Mouse (Mus musculus): ENCODE results near the gene Phykpl. TPM values are rescaled to one million over a fixed set of nuclear protein-coding genes. Genes with fewer than 3 reads are reported as not detected.
"Not testable (repeated sequence)": the region's sequence is repeated elsewhere in the genome, so short reads cannot be mapped to it uniquely, and the experiment has no call there.

Gene Phykpl
- polyA plus RNA-seq, 1 experiment from 2014 or later: 23.3 TPM

DNA sequence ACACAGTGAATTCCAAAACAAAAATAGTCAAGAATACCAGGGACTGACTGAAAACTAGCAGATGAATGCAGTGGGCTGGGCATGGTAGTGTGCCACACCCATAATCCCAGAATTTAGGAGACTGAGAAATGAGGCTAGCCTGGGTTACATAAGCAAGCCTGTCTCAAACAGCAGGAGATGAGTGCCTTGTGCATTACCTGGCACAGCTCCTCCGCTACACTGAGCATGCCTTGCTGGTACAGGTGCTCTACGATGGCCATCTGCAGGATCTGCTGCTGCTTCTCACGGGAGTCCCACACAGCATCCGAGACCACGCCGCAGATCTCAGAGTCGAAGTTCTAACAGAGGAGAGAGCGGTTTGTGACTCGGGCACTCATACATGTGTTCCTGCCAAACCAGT lies 42.9 kb downstream of the Phykpl start:
- no peak for ATAC-seq (ENCODE audit: insufficient read depth)

DNA sequence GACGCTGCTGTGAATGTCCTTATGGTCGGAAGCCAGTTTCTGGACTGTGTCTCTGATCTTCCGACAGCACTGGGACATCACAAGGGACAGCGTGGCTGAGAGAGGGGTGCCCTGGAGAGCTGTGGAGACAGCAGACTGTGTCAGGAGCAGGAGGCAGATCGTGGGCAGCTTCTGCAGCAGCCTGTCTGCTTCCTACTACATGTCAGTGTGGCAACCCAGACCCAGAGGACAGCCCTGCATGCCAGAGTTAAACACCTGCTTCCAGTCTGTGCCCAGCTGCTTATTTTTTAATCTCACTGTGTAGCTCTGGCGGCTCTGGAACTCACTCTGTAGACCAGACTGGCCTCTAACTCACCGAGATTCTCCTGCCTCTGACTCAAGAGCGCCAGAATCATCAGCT lies 43.4 kb downstream of the Phykpl start:
- Histone ChIP-seq H3K36me3 (ENCODE audit: insufficient read depth) (peaks cover 55% of the 10 kb centered on the region), H3K27me3 (ENCODE audit: insufficient read depth, low read length) (no peaks in the 10 kb centered on the region), H3K4me1 (ENCODE audit: insufficient read depth) (no peaks in the 10 kb centered on the region), H3K27ac (ENCODE audit: low read depth) (no peak overlapping the region), H3K9ac (no peak overlapping the region), H3K4me2 (no peak overlapping the region), H3K9me3 (ENCODE audit: low read depth, low read length) (no peaks in the 10 kb centered on the region), H3K4me3 (ENCODE audit: low read depth, low read length) (no peak overlapping the region)
- ATAC-seq (ENCODE audit: insufficient read depth): no peak
- no peak for TF ChIP-seq CTCF (IDR thresholded peaks at IDR 0.05; ENCODE audit: low read depth)
- WGBS: 85% methylated on average over 8 of the region's 8 CpGs
- DNase-seq: no peak

More for the DNA sequence above, 42.9 kb downstream of the Phykpl start:
- TF ChIP-seq CTCF (IDR thresholded peaks at IDR 0.05; ENCODE audit: low read depth): no peak
- Histone ChIP-seq H3K27me3 (ENCODE audit: insufficient read depth, low read length) (no peaks in the 10 kb centered on the region), H3K4me1 (ENCODE audit: insufficient read depth) (no peaks in the 10 kb centered on the region), H3K4me2 (no peak overlapping the region), H3K9ac (no peak overlapping the region), H3K4me3 (ENCODE audit: low read depth, low read length) (no peak overlapping the region), H3K36me3 (ENCODE audit: insufficient read depth) (peaks cover 60% of the 10 kb centered on the region), H3K9me3 (ENCODE audit: low read depth, low read length) (no peaks in the 10 kb centered on the region), H3K27ac (ENCODE audit: low read depth) (no peak overlapping the region)
- no peak for DNase-seq
- WGBS: 93% methylated on average over 9 of the region's 9 CpGs

DNA sequence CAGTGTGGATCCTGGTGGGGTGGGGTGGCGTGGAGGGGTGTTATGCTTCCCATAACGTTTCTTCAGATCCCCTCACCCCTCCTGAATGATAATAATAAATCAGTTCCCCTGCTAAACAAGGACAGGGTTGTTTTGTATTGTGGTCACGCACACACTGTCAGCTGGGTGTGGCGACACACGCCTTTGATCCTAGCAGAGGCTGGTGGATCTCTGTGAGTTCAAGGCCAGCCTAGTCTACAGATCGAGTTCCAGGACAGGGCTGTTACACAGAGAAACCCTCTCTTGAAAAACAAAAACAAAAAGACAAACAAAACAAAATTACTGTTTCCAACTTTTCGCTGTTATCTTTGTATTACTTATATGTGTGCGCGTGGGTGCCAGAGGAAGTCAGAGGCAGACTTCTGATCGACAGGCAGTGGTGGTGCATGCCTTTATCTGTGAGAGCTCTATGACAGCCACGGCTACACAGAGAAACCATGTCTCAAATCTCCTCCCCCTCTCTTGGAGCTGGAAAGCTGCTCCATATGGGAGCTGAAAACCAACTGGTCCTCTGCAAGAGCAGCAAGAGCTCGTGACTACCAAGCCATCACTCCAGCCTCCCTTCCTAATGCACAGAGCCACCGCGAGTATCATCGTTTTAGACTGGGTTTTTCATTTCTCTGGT lies 45.2 kb downstream of the Phykpl start:
- Histone ChIP-seq H3K27me3 (ENCODE audit: insufficient read depth, low read length) (no peaks in the 10 kb centered on the region), H3K4me3 (ENCODE audit: low read depth, low read length) (no peak overlapping the region), H3K27ac (ENCODE audit: low read depth) (no peak overlapping the region), H3K4me2 (no peak overlapping the region), H3K36me3 (ENCODE audit: insufficient read depth) (peaks cover 37% of the 10 kb centered on the region), H3K4me1 (ENCODE audit: insufficient read depth) (no peaks in the 10 kb centered on the region), H3K9ac (no peak overlapping the region), H3K9me3 (ENCODE audit: low read depth, low read length) (no peaks in the 10 kb centered on the region)
- ATAC-seq (ENCODE audit: insufficient read depth) (no peak), DNase-seq (no peak)
- no peak for TF ChIP-seq CTCF (IDR thresholded peaks at IDR 0.05; ENCODE audit: low read depth)
- 70% methylated on average over 15 of the region's 15 CpGs for WGBS

DNA sequence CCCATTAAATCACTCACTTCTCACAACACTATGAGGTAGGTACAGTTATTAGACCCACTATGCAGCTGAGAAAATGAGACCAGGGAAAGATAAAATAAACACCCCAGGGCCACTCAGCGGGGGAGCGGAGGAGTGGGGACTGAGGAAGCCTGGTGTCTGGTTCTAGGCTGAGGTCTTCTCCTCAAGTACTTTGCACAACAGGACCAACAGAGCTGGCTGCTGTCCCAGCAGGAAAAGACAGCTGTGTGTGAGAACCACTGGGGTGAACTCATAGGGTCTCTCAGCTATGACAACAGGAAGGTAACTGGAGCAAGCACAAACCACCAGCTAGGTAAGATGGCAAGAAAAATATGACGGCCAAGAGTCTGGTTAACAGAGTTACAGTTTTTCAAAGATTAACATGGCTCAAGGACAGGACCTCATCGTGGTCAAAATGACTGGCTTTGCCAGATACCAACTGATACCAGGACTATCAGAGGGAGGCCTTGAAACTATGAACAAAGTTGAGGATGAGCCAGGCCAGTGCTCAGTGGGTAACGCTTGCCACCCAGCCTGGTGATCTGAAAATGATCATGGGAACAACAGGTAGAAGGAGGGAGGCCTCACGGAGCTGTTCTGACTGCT lies 47.7 kb downstream of the Phykpl start:
- WGBS: 82% methylated on average over 6 of the region's 6 CpGs
- no peak overlapping the region for H3K9ac ChIP-seq
- peak overlapping the region; percentile 8; the same call in 1 of the 2 replicates for H3K27ac ChIP-seq (ENCODE audit: low read depth)
- no peaks in the 10 kb centered on the region for H3K9me3 ChIP-seq (ENCODE audit: low read depth, low read length)
- H3K36me3 ChIP-seq (ENCODE audit: insufficient read depth): peaks cover 14% of the 10 kb centered on the region
- DNase-seq (no peak), ATAC-seq (ENCODE audit: insufficient read depth) (no peak)
- H3K4me1 ChIP-seq (ENCODE audit: insufficient read depth): no peaks in the 10 kb centered on the region
- TF ChIP-seq CTCF (IDR thresholded peaks at IDR 0.05; ENCODE audit: low read depth): no peak
- no peak overlapping the region for H3K4me3 ChIP-seq (ENCODE audit: low read depth, low read length)
- H3K27me3 ChIP-seq (ENCODE audit: insufficient read depth, low read length): no peaks in the 10 kb centered on the region
- H3K4me2 ChIP-seq: no peak overlapping the region

DNA sequence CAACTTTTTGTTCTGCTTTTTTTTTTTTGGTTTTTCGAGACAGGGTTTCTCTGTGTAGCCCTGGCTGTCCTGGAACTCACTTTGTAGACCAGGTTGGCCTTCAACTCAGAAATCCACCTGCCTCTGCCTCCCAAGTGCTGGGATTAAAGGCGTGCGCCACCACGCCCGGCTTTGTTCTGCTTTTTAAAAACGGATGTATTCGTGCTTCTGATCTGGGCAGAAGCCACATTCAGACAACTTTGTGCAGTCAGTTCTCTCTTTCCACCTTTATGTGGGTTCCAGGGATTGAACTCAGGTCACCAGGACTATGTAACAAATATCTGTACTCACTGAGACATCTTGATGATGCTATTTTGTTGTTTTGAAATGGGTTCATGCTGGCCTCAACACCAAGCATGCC lies 48.6 kb downstream of the Phykpl start:
- not testable (repeated sequence) for H3K4me3 ChIP-seq (ENCODE audit: low read depth, low read length); H3K27me3 ChIP-seq (ENCODE audit: insufficient read depth, low read length); H3K9me3 ChIP-seq (ENCODE audit: low read depth, low read length); ATAC-seq (ENCODE audit: insufficient read depth); H3K36me3 ChIP-seq (ENCODE audit: insufficient read depth); H3K27ac ChIP-seq (ENCODE audit: low read depth); H3K9ac ChIP-seq; DNase-seq; H3K4me1 ChIP-seq (ENCODE audit: insufficient read depth); H3K4me2 ChIP-seq
- WGBS: 95% methylated on average over 7 of the region's 7 CpGs

DNA sequence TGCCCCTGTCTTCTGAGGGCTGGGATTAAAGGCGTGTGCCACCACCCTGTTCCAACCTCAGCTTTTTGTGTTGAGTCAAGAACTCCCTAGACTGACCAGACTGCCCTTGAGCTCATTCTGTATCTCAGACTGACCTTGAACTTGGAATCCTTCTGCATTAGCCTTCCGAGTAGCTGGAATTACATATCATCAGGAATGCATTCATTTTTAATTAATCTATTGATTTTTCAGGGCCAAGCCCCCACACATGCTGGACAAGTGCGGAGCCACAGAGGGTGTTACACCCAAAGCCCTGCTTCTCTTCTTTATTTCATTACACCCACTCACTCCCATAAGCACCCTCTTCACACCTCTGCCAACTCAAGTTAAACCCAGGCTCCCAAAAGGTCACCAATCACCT lies 49.2 kb downstream of the Phykpl start:
- Histone ChIP-seq H3K9ac (no peak overlapping the region), H3K36me3 (ENCODE audit: insufficient read depth) (peaks cover 8% of the 10 kb centered on the region), H3K4me1 (ENCODE audit: insufficient read depth) (no peaks in the 10 kb centered on the region), H3K9me3 (ENCODE audit: low read depth, low read length) (no peaks in the 10 kb centered on the region), H3K27ac (ENCODE audit: low read depth) (no peak overlapping the region), H3K4me3 (ENCODE audit: low read depth, low read length) (no peak overlapping the region), H3K27me3 (ENCODE audit: insufficient read depth, low read length) (no peaks in the 10 kb centered on the region), H3K4me2 (no peak overlapping the region)
- 91% methylated on average over 3 of the region's 3 CpGs for WGBS
- ATAC-seq (ENCODE audit: insufficient read depth) (no peak), DNase-seq (no peak)
- TF ChIP-seq CTCF (IDR thresholded peaks at IDR 0.05; ENCODE audit: low read depth): no peak

DNA sequence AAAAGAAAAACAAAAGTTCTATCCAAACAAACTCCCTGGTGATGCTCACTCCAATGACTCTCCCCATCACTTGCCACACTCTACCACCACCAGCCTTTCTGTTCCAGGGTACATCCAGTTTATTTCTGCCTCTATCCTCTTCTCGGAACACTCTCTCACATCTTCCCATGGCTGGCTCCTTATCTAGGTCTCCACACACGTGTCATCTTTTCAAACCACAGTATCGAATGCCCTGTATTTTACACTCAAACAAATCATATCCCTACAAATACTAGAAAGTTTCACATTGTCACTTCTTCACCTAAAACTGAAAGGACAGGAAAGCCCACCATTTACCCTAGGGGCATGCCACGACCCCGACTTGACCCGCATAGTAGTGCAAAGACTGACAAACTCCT lies 50.6 kb downstream of the Phykpl start:
- peak overlapping the region; percentile 64 for H3K9ac ChIP-seq
- ATAC-seq (ENCODE audit: insufficient read depth) (no peak), DNase-seq (no peak)
- H3K27me3 ChIP-seq (ENCODE audit: insufficient read depth, low read length): no peaks in the 10 kb centered on the region
- H3K4me3 ChIP-seq (ENCODE audit: low read depth, low read length): peak overlapping the region; percentile 63
- 6% methylated on average over 6 of the region's 6 CpGs for WGBS
- H3K4me1 ChIP-seq (ENCODE audit: insufficient read depth): no peaks in the 10 kb centered on the region
- TF ChIP-seq CTCF (IDR thresholded peaks at IDR 0.05; ENCODE audit: low read depth): no peak
- no peaks in the 10 kb centered on the region for H3K36me3 ChIP-seq (ENCODE audit: insufficient read depth)
- H3K27ac ChIP-seq (ENCODE audit: low read depth): peak overlapping the region; percentile 86
- peak overlapping the region; percentile 83 for H3K4me2 ChIP-seq
- no peaks in the 10 kb centered on the region for H3K9me3 ChIP-seq (ENCODE audit: low read depth, low read length)
